ENCODE assay signal across 10 mouse cellular contexts in genomic region chr11:3352990-3353585, GRCm38 (mm10). TPM values are rescaled to one million over a fixed set of nuclear protein-coding genes. Genes with fewer than 3 reads are reported as not detected.
DNase-seq lines count a peak whose midpoint lies in the region; ATAC-seq and TF ChIP-seq lines count a peak whose summit lies in the region.
"Had no signal": no experiment of that assay in that cellular context is flagged by ENCODE, and none has a peak within 500 bp of the region (broad histone marks: within the 10 kb centered on the region; RNA-seq: fewer than 3 reads in every experiment).

No protein-coding gene starts in this region.

- intact Hi-C loops in left cerebral cortex, adult 2 months (cut with DNase I), result no loop called here
- intact Hi-C loops in left cerebral cortex, postnatal 36 days (cut with DNase I), result no loop called here

- H3K9me3 ChIP-seq in forebrain, postnatal 0 days (ENCODE audit: low read length), result no peaks in the 10 kb centered on the region
- H3K9me3 ChIP-seq in forebrain, embryonic 10.5 days, result no peaks in the 10 kb centered on the region
- H3K9me3 ChIP-seq: embryonic facial prominence, embryonic 13.5 days; megakaryocyte, embryonic 14.5 days had no signal

- H3K4me3 ChIP-seq in forebrain, postnatal 0 days (ENCODE audit: low read depth, low read length), result no peak overlapping the region
- H3K4me3 ChIP-seq in forebrain, embryonic 10.5 days, result no peak overlapping the region
- H3K4me3 ChIP-seq in left cerebral cortex, adult 2 months, result no peak overlapping the region
- H3K4me3 ChIP-seq: embryonic facial prominence, embryonic 13.5 days; megakaryocyte, embryonic 14.5 days had no signal

- no peak for ATAC-seq in forebrain, postnatal 0 days
- peak; percentile 59 for ATAC-seq in megakaryocyte progenitor cell, adult 5-6 weeks (replicated peaks; ENCODE audit: poor library complexity)

- no peak overlapping the region for H3K27ac ChIP-seq in forebrain, postnatal 0 days (ENCODE audit: low read depth, low read length)
- no peak overlapping the region for H3K27ac ChIP-seq in forebrain, embryonic 10.5 days
- H3K27ac ChIP-seq in left cerebral cortex, adult 2 months, result no peak overlapping the region
- H3K27ac ChIP-seq: embryonic facial prominence, embryonic 13.5 days had no signal

- 47% methylated on average over 18 of the region's 18 CpGs for WGBS in forebrain, postnatal 0 days
- 46% methylated on average over 18 of the region's 18 CpGs for WGBS in forebrain, embryonic 10.5 days

- no peak overlapping the region for H3K4me2 ChIP-seq in forebrain, postnatal 0 days (ENCODE audit: low read depth)
- H3K4me2 ChIP-seq: embryonic facial prominence, embryonic 13.5 days had no signal

- peaks cover 74% of the 10 kb centered on the region for H3K36me3 ChIP-seq in forebrain, postnatal 0 days (ENCODE audit: insufficient read depth)
- H3K36me3 ChIP-seq in forebrain, embryonic 10.5 days (replicated peaks), result peaks cover 81% of the 10 kb centered on the region

- TF ChIP-seq CTCF in forebrain, postnatal 0 days (IDR thresholded peaks at IDR 0.05; ENCODE audit: low read depth), result peak; percentile 45
- peak; percentile 41 for TF ChIP-seq CTCF in left cerebral cortex, adult 2 months (IDR thresholded peaks at IDR 0.05)

- H3K4me1 ChIP-seq in forebrain, postnatal 0 days (ENCODE audit: insufficient read depth), result no peaks in the 10 kb centered on the region
- H3K4me1 ChIP-seq in forebrain, embryonic 10.5 days, result peaks cover 14% of the 10 kb centered on the region

- DNase-seq in forebrain, postnatal 0 days, result no peak
- DNase-seq in forebrain, embryonic 10.5 days (ENCODE audit: extremely low spot score, low spot score), result no peak
- DNase-seq in left cerebral cortex, adult 2 months (ENCODE audit: extremely low spot score in 1 of 2, low spot score in 2 of 2), result no peak
- no peak for DNase-seq in left cerebral cortex, postnatal 36 days (ENCODE audit: low spot score in 2 of 2)
- DNase-seq in ES-CJ7 (ENCODE audit: low read depth, low spot score), result peak; percentile 87
- no peak for DNase-seq in cerebellum, adult 11-12 months
- no peak for DNase-seq in layer of hippocampus, adult 11-12 months (ENCODE audit: low spot score)

- no peak overlapping the region for H3K9ac ChIP-seq in forebrain, postnatal 0 days
- H3K9ac ChIP-seq: embryonic facial prominence, embryonic 13.5 days had no signal

- H3K27me3 ChIP-seq in forebrain, postnatal 0 days (ENCODE audit: insufficient read depth, low read length), result no peaks in the 10 kb centered on the region
- no peaks in the 10 kb centered on the region for H3K27me3 ChIP-seq in forebrain, embryonic 10.5 days (ENCODE audit: poor library complexity, severe bottlenecking)
- H3K27me3 ChIP-seq: embryonic facial prominence, embryonic 13.5 days; megakaryocyte, embryonic 14.5 days had no signal

RNA-seq across cellular contexts. Expression of gene Pik3ip1, which starts 22.9 kb away (rescaled TPM):
- total RNA-seq in forebrain, postnatal 0 days (2014; rRNA removed), result 36.2 and 47.8 TPM in 2 replicates
- polyA plus RNA-seq in forebrain, postnatal 0 days (2015; fragmentation: Nextera tagmentation; extraction: Ambion mirVana), result 30.3 and 37.3 TPM in 2 replicates
- 5.6 and 6.2 TPM in 2 replicates for polyA plus RNA-seq in forebrain, embryonic 10.5 days (2016; fragmentation: Nextera tagmentation; extraction: Ambion mirVana)
- total RNA-seq in left cerebral cortex, adult 2 months (2021), result 10 to 100 TPM; 28.1 to 31.5 TPM
- 10 to 100 TPM; 32.6 to 34.3 TPM for total RNA-seq in left cerebral cortex, postnatal 36 days (2021)
- 16.6 and 20.1 TPM in 2 replicates for total RNA-seq in megakaryocyte progenitor cell, adult 5-6 weeks (2015)
- total RNA-seq in megakaryocyte progenitor cell, adult 5-6 weeks (2017), result 32.9 and 55.1 TPM in 2 replicates

RNA-seq across cellular contexts. Expression of gene Limk2, which starts 55.9 kb away (rescaled TPM):
- total RNA-seq in forebrain, postnatal 0 days (2014; rRNA removed), result 148 and 173 TPM in 2 replicates
- polyA plus RNA-seq in forebrain, postnatal 0 days (2015; fragmentation: Nextera tagmentation; extraction: Ambion mirVana), result 87.7 and 98.6 TPM in 2 replicates
- polyA plus RNA-seq in forebrain, embryonic 10.5 days (2016; fragmentation: Nextera tagmentation; extraction: Ambion mirVana), result 42.8 and 43.1 TPM in 2 replicates
- total RNA-seq in left cerebral cortex, adult 2 months (2021), result 100 to 1,000 TPM in 1 of 2 experiments, 10 to 100 TPM in 1; 97.5 to 109 TPM
- 100 to 1,000 TPM in 1 of 2 experiments, 10 to 100 TPM in 1; 82.9 to 103 TPM for total RNA-seq in left cerebral cortex, postnatal 36 days (2021)
- 16.9 and 17.0 TPM in 2 replicates for total RNA-seq in megakaryocyte progenitor cell, adult 5-6 weeks (2015)
- total RNA-seq in megakaryocyte progenitor cell, adult 5-6 weeks (2017), result 20.1 and 30.0 TPM in 2 replicates
